Mouse (Mus musculus) stomach, postnatal 0 days (tissue): Measurements from ENCODE around the gene Ei24. TPM values are rescaled to one million over a fixed set of nuclear protein-coding genes. Genes with fewer than 3 reads are reported as not detected.

Source experiments
- ATAC-seq: fragments of 200-750 bp; cut with Nextera tagmentation; 2 replicates; pipeline ENCODE4 v1.8.0; 2017; ENCODE audit not compliant: low FRiP score, low TSS enrichment
- DNase-seq: peaks from one replicate; pipeline ENCODE4 v3.0.0-alpha.2; 2016; ENCODE audit warnings: low spot score
- H3K27ac ChIP-seq: fragments of 300-500 bp; sonication (generic); replicated peaks from 2 replicates; pipeline ENCODE4 v1.5.1; 2014; ENCODE audit warnings: mild to moderate bottlenecking, control low read depth
- H3K27me3 ChIP-seq: fragments of 300-500 bp; sonication (generic); 2 replicates; pipeline ENCODE4 v1.6.1; 2014; ENCODE audit warnings: low read length; ENCODE audit not compliant: control insufficient read depth, insufficient read depth
- H3K36me3 ChIP-seq: fragments of 300-500 bp; sonication (generic); 2 replicates; pipeline ENCODE4 v1.6.1; 2014; ENCODE audit warnings: low read length, mixed read lengths; ENCODE audit not compliant: control insufficient read depth, insufficient read depth
- H3K4me1 ChIP-seq: fragments of 300-500 bp; sonication (generic); replicated peaks from 2 replicates; pipeline ENCODE4 v1.6.1; 2014; ENCODE audit warnings: antibody characterized with exemption; ENCODE audit not compliant: control insufficient read depth, insufficient read depth
- H3K4me2 ChIP-seq: fragments of 300-500 bp; sonication (generic); replicated peaks from 2 replicates; pipeline ENCODE4 v1.6.1; 2014; ENCODE audit warnings: low read depth, mild to moderate bottlenecking, control low read depth, moderate library complexity
- H3K4me3 ChIP-seq: fragments of 300-500 bp; sonication (generic); 2 replicates; pipeline ENCODE4 v1.5.1; 2014; ENCODE audit warnings: low read depth, low read length, control low read depth
- H3K9ac ChIP-seq: fragments of 300-500 bp; sonication (generic); 2 replicates; pipeline ENCODE4 v1.6.1; 2014; ENCODE audit warnings: mild to moderate bottlenecking, low read length, control low read depth, mixed read lengths
- H3K9me3 ChIP-seq: fragments of 300-500 bp; sonication (generic); 2 replicates; pipeline ENCODE4 v1.6.1; 2016; ENCODE audit warnings: low read length; ENCODE audit not compliant: control insufficient read depth
- CTCF ChIP-seq: IDR thresholded peaks from 2 replicates; pipeline ENCODE4 v1.5.1; 2016; ENCODE audit warnings: antibody characterized with exemption, low read depth, mild to moderate bottlenecking, moderate library complexity
- EP300 ChIP-seq: optimal IDR thresholded peaks from 2 replicates; pipeline ENCODE3; 2016; ENCODE audit warnings: antibody characterized with exemption
- WGBS: fragments of 180-500 bp; shearing (Covaris S2); extraction: QIAGEN DNeasy Blood & Tissue Kit; methylation state at CpG from one replicate; pipeline ENCODE4 v1.1.7; 2014; 5-methylcytosine and 5-hydroxymethylcytosine counted together
- polyA plus RNA-seq: library from polyadenylated mRNA; unstranded; fragments of >200 nt; fragmentation: Nextera tagmentation; extraction: Ambion mirVana; gene quantifications from 2 replicates; pipeline ENCODE4 v1.2.1, GENCODE M21; 2015

Gene Ei24
- polyA plus RNA-seq, 1 experiment from 2014 or later: 77.3 TPM

DNA sequence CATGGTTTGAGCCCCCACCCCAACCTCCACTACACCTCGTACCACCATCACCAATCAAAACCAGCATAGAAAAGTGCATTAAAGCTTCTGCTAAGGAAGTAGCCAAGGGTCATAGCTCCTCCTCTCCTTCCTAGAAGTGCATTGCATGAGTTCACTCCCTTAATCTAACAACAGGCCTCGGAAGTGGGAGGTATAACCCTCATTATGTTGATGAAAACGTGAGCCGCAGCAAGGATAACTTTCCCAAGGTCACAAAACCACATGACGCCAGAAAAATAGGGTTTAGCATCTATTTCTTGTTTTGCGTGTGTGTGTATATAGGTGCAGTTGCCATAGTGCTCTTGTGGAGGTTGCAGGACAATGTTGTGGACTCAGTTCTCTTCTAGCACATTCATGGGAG lies 34.2 kb upstream of the Ei24 start:
- Histone ChIP-seq H3K9ac (no peak overlapping the region), H3K9me3 (no peaks in the 10 kb centered on the region), H3K27ac (no peak overlapping the region), H3K36me3 (no peaks in the 10 kb centered on the region), H3K27me3 (no peaks in the 10 kb centered on the region), H3K4me2 (no peak overlapping the region), H3K4me3 (no peak overlapping the region), H3K4me1 (no peaks in the 10 kb centered on the region)
- no peak for TF ChIP-seq EP300
- no peak for TF ChIP-seq CTCF
- ATAC-seq (no peak), DNase-seq (no peak)
- WGBS: 78% methylated on average over 6 of the region's 6 CpGs

DNA sequence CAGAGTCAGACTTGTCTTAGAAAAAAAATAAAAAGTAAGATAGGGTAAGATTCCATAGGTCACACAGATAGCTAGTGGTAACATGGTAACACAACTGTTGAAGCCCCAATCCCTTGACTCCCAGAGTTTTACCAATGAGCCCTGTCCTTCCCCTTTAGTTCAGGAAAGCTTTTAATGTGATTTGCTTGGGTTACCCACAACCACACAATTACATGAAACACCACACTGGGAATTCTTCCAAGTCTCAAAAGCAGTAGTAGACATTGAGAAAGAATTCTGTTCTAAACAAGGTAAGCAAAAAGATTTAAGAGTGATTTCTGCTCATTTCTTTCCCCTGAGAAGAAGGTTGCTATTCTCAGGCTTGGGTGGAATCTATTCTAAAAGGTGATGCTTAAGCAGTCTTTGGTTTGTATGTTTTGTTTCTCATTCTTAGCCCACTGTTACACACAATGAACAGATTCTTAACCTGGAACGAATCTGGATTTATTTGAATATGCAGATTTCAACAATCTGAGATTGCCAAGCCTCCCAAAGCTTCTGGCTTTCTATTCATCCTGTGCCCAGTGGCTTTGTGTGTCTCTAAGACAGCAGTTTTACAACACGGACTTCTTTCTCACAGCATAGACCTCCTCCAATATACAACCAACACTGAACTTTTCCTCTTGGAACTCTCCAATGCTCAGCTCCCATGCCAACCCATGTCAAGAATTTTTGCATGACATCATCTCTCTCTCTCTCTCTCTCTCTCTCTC lies 29.6 kb upstream of the Ei24 start:
- ATAC-seq: no peak
- no peaks in the 10 kb centered on the region for H3K9me3 ChIP-seq
- H3K4me3 ChIP-seq: no peak overlapping the region
- H3K36me3 ChIP-seq: no peaks in the 10 kb centered on the region
- no peak for DNase-seq
- WGBS: 51% methylated on average over 2 of the region's 2 CpGs
- H3K27me3 ChIP-seq: no peaks in the 10 kb centered on the region
- H3K9ac ChIP-seq: no peak overlapping the region
- H3K4me2 ChIP-seq: no peak overlapping the region
- TF ChIP-seq EP300: no peak
- TF ChIP-seq CTCF: no peak
- H3K4me1 ChIP-seq: no peaks in the 10 kb centered on the region
- H3K27ac ChIP-seq: no peak overlapping the region

DNA sequence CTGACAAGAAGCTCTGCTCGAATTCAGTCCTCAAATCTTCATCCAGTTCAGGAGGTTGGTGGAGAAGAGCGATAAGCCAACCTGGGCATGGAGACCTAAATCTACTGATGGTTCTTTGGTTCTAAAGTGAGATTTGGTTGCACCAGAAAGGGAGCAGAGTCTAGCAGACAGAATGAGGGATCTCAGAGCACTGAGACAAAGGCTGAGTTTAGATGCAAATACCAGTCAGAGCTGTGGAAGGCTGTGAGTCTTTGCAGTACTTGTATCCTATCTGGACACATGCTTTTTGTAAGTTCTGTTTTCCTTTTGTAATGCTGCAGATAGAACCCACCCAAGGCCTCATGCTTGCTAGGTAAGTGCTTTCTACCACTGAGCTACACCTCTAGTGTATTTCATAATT lies 24.8 kb upstream of the Ei24 start:
- Histone ChIP-seq H3K4me2 (no peak overlapping the region), H3K4me3 (no peak overlapping the region), H3K4me1 (no peaks in the 10 kb centered on the region), H3K27me3 (no peaks in the 10 kb centered on the region), H3K36me3 (no peaks in the 10 kb centered on the region), H3K9ac (no peak overlapping the region), H3K9me3 (no peaks in the 10 kb centered on the region), H3K27ac (no peak overlapping the region)
- ATAC-seq (no peak), DNase-seq (no peak)
- WGBS: 37% methylated on average over 2 of the region's 2 CpGs
- TF ChIP-seq CTCF: no peak
- no peak for TF ChIP-seq EP300

DNA sequence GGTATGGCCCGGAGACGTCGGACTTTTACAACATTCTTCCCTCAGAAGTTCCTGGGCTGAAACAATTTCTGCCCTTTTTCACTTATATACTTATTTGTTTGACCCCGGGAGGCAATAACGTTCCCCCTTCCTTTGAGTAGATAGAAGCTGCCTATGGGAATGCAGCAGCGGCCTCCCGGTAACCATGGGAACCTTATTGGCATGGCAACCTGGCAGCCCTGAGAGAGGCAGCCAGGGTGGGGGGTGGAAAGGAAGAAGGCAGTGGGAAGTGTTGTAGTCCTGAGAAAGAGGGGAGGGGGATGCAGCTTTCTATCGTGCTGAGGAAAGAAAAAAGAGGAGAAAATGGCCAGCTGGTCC lies 24.4 kb upstream of the Ei24 start, which contains the start of gene Fez1:
Gene Fez1, plus strand, starts transcription at position 221 of the 357 bp plus-strand sequence.
- DNase-seq: no peak
- Histone ChIP-seq H3K36me3 (no peaks in the 10 kb centered on the region), H3K27me3 (no peaks in the 10 kb centered on the region), H3K27ac (no peak within 1 kb of the TSS), H3K4me3 (no peak within 1 kb of the TSS), H3K9me3 (no peaks in the 10 kb centered on the region), H3K4me2 (no peak within 1 kb of the TSS), H3K9ac (no peak within 1 kb of the TSS), H3K4me1 (no peaks in the 10 kb centered on the region)
- TF ChIP-seq EP300 (no peak), CTCF (no peak)
- WGBS: 4% methylated on average over 8 of the region's 8 CpGs
- ATAC-seq: no peak

DNA sequence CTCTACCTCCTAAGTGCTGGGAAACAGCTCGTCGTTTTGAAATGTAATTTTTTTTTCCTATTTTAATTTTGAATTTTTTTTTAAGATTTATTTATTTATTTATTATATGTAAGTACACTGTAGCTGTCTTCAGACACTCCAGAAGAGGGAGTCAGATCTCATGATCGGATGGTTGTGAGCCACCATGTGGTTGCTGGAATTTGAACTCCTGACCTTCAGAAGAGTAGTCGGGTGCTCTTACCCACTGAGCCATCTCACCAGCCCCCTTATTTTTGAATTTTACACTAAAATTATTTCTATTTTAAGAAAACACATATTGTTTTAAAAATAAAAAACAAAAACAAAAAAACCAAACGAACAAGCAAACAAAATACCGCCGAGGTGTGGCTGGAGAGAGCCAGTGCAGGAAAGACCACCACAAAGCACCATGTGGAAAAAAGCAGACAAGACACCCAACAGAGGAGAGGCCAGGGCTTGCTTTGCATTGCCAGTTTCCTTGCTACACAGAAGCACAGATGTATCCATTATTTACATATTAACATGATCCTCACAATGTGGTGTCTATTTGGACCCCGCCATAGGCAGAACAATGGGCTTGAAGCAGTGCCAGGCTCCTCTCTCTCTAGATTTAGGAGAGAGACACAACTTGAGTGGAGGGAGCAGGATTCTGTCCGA lies 23.9 kb upstream of the Ei24 start:
- Histone ChIP-seq H3K4me3 (no peak overlapping the region), H3K36me3 (no peaks in the 10 kb centered on the region), H3K9me3 (no peaks in the 10 kb centered on the region), H3K27me3 (no peaks in the 10 kb centered on the region), H3K4me2 (no peak overlapping the region), H3K9ac (no peak overlapping the region), H3K4me1 (no peaks in the 10 kb centered on the region), H3K27ac (no peak overlapping the region)
- WGBS: 40% methylated on average over 9 of the region's 9 CpGs
- DNase-seq (no peak), ATAC-seq (no peak)
- TF ChIP-seq EP300 (no peak), CTCF (no peak)

DNA sequence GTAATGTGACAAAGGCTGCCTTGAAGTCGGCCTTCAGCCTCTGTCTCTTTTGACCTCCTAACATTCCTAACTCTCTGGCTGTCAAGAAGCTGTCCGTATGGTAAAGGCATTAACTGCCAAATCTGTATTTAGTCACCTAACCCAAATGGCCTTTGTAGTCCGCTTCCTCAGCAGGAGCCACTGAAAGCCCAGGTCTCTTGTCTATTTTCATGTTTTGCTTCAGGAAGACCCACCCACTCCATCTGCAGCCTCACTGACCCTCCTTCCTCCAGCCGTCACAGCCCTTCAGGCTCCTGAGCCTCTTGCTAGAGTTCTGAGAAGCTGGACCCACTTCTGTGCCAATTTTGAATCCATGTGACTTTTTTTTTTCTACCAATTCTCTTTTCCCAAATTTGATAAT lies 21.7 kb upstream of the Ei24 start:
- no peak overlapping the region for H3K27ac ChIP-seq
- 58% methylated on average over 4 of the region's 4 CpGs for WGBS
- H3K9me3 ChIP-seq: no peaks in the 10 kb centered on the region

More for the DNA sequence above, 21.7 kb upstream of the Ei24 start:
- Histone ChIP-seq H3K9ac (no peak overlapping the region), H3K27me3 (no peaks in the 10 kb centered on the region), H3K36me3 (no peaks in the 10 kb centered on the region), H3K4me1 (no peaks in the 10 kb centered on the region), H3K4me2 (no peak overlapping the region), H3K4me3 (no peak overlapping the region)
- TF ChIP-seq EP300 (no peak), CTCF (no peak)
- no peak for ATAC-seq
- DNase-seq: no peak
